Mouse (Mus musculus) erythroblast, embryonic 14.5 days (primary cell): ENCODE measurements around the gene Rufy2.

Source experiments
- GATA1 ChIP-seq: IDR thresholded peaks from 2 replicates; pipeline ENCODE4 v1.6.1; 2012; ENCODE audit warnings: low read length, inconsistent platforms, mixed read lengths
- TAL1 ChIP-seq: IDR thresholded peaks from 3 replicates; pipeline ENCODE4 v1.6.1; 2012; ENCODE audit warnings: low read length, inconsistent platforms, mixed read lengths

DNA sequence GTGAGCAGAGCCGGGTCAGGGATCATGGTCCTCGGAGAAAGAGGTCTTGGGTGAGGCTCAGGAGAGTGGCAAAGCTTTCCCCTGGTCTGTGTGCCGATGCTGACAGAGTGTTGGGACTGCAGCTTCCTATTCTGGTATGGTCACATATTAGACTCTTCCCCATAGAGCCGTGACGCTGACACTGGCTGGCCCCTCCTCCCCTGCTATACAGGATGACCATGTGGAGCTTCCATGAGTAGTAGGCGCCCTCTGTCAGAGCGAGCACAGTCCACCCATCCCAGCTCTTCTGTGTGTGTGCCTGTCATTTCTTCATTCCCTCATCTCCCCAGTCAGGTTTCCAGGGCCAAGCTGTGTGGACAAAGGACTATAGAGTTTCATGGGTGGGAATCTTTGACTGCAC is 83.3 kb downstream of the Rufy2 start:
- TF ChIP-seq GATA1 (no peak), TAL1 (no peak)
